Mouse (Mus musculus): Measurements from ENCODE around the gene Polg.

Polg gene

GRCm38 (mm10) chr7:79495988-79496815, 30.0 kb upstream of the Polg start:
- TF ChIP-seq GATA4 (IDR thresholded peaks at IDR 0.05; ENCODE audit: insufficient replicate concordance, low read length) = no peak

- no peak for TF ChIP-seq GATA4 (IDR thresholded peaks at IDR 0.05; ENCODE audit: insufficient replicate concordance, low read length)
Observed at GRCm38 (mm10) chr7:79493915-79494314, 27.8 kb upstream of the Polg start.

GRCm38 (mm10) chr7:79486528-79486927, 20.4 kb upstream of the Polg start:
- TF ChIP-seq GATA4 (IDR thresholded peaks at IDR 0.05; ENCODE audit: insufficient replicate concordance, low read length) = no peak

- TF ChIP-seq GATA4 (IDR thresholded peaks at IDR 0.05; ENCODE audit: insufficient replicate concordance, low read length) = no peak
Observed at GRCm38 (mm10) chr7:79474831-79475399, 8.8 kb upstream of the Polg start.

- TF ChIP-seq GATA4 (IDR thresholded peaks at IDR 0.05; ENCODE audit: insufficient replicate concordance, low read length) = no peak
Observed at GRCm38 (mm10) chr7:79473496-79474194, 7.5 kb upstream of the Polg start.

- TF ChIP-seq GATA4 (IDR thresholded peaks at IDR 0.05; ENCODE audit: insufficient replicate concordance, low read length) = no peak
Observed at GRCm38 (mm10) chr7:79472792-79473191, 6.6 kb upstream of the Polg start.

- TF ChIP-seq GATA4 (IDR thresholded peaks at IDR 0.05; ENCODE audit: insufficient replicate concordance, low read length) = no peak
Observed at GRCm38 (mm10) chr7:79471436-79471835, 5.3 kb upstream of the Polg start.

GRCm38 (mm10) chr7:79470718-79471117, 4.6 kb upstream of the Polg start:
- no peak for TF ChIP-seq GATA4 (IDR thresholded peaks at IDR 0.05; ENCODE audit: insufficient replicate concordance, low read length)

GRCm38 (mm10) chr7:79469766-79470165, 3.6 kb upstream of the Polg start:
- no peak for TF ChIP-seq GATA4 (IDR thresholded peaks at IDR 0.05; ENCODE audit: insufficient replicate concordance, low read length)

- TF ChIP-seq GATA4 (IDR thresholded peaks at IDR 0.05; ENCODE audit: insufficient replicate concordance, low read length) = 0 out of 2 replicates have a peak, but pooled peaks have one; percentile 18
Observed at GRCm38 (mm10) chr7:79468994-79469393, 2.8 kb upstream of the Polg start.

GRCm38 (mm10) chr7:79467951-79468350, 1.8 kb upstream of the Polg start:
- TF ChIP-seq GATA4 (IDR thresholded peaks at IDR 0.05; ENCODE audit: insufficient replicate concordance, low read length) = no peak

- no peak for TF ChIP-seq GATA4 (IDR thresholded peaks at IDR 0.05; ENCODE audit: insufficient replicate concordance, low read length)
Observed at GRCm38 (mm10) chr7:79465461-79466044, 609 bp downstream of the Polg start.

- TF ChIP-seq GATA4 (IDR thresholded peaks at IDR 0.05; ENCODE audit: insufficient replicate concordance, low read length) = no peak
Observed at GRCm38 (mm10) chr7:79464776-79465420, 1.3 kb downstream of the Polg start.

- no peak for TF ChIP-seq GATA4 (IDR thresholded peaks at IDR 0.05; ENCODE audit: insufficient replicate concordance, low read length)
Observed at GRCm38 (mm10) chr7:79463376-79464077, 2.6 kb downstream of the Polg start.
